Mouse (Mus musculus) T-helper 1 cell (primary cell): ENCODE measurements around the gene Cyp2d22.

Experiments
- in situ Hi-C: fragments of 300-600 bp; cut with MboI, MseI; formaldehyde crosslinking; loops from one replicate; pipeline ENCODE4 v1.15.1; 2025; ENCODE audit warnings: high pct_unique_total_duplicates

The Cyp2d22 gene

GRCm38 (mm10) chr15:82347303-82347676 is 32.8 kb downstream of the Cyp2d22 start:
- in situ Hi-C loops: no loop called here

GRCm38 (mm10) chr15:82346580-82347302 is 33.3 kb downstream of the Cyp2d22 start:
- in situ Hi-C loops: no loop called here

GRCm38 (mm10) chr15:82345820-82346470 is 34.1 kb downstream of the Cyp2d22 start:
- in situ Hi-C loops: no loop called here

DNA sequence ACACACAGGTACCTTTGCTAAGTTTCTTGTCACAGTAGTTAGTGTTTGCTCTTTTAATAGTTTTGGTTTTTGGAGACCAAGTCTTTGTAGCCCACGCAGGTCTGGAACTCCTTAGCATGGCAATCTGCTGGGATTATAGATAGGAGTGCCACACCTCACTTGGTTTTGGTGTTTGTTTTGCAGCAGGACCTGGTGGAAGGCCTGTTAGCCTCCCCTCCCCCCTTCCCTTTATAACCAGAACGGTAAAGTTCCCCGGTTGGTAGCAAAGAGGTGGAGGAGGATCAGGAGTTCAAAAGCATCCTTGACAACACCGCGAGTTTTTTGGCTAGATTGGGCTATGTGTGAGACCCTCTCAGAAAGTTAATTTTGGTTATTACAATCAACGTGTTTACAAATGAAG is 35.1 kb downstream of the Cyp2d22 start:
- in situ Hi-C loops: no loop called here

DNA sequence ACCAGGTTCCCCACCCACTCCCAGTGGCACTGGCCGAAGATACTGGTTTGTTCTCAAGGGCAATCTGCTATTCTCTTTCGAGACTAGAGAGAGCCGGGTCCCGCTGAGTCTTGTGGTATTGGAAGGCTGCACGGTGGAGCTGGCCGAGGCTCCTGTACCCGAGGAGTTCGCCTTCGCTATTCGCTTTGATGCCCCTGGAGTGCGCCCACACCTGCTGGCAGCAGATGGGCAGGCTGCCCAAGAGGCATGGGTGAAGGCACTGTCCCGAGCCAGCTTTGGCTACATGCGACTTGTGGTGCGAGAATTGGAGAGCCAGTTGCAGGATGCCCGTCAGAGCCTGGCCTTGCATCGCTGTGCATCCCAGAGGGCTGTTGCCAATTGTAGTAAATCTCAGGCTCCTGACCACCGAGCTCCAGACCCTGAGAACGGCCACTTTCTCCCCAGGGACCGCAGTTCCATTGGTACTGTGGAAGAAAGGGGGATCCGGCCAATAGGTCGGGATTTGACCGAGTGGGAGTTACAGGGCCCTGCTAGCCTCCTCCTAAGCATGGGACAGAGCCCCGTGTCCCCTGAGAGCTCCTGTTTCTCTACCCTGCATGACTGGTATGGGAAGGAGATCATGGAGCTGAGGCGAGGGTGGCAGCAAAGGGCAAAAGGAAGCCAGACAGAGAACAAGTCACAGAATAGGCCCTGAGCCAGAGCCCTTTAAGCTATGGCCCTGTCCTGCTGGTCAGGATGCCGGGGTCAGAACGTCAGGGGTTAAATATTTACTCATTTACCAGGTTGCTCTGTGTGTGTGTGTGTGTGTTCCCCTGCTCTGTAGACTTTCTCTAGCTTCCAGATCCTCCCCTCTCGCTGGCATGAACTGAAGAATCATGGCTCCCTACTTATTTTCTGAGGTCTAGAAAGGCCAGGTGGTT is 36.4 kb downstream of the Cyp2d22 start:
- in situ Hi-C loops: no loop called here

DNA sequence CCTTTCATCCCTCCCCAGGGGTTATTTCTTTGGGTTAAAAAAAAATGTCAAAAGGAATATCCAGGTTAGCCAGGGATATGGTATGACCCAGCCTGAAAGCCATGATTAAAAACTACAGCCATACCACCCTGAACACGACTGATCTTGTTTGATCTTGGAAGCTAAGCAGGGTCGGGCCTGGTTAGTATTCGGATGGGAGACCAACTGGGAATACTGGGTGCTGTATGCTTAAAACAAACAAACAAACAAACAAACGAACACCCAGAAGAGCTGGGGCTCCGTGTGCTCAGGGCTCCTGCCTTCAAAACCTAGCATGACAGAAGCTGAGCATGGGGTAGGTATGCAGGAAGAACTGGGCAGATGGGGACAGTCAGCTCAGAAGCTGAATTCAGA is 37.5 kb downstream of the Cyp2d22 start:
- in situ Hi-C loops: no loop called here

DNA sequence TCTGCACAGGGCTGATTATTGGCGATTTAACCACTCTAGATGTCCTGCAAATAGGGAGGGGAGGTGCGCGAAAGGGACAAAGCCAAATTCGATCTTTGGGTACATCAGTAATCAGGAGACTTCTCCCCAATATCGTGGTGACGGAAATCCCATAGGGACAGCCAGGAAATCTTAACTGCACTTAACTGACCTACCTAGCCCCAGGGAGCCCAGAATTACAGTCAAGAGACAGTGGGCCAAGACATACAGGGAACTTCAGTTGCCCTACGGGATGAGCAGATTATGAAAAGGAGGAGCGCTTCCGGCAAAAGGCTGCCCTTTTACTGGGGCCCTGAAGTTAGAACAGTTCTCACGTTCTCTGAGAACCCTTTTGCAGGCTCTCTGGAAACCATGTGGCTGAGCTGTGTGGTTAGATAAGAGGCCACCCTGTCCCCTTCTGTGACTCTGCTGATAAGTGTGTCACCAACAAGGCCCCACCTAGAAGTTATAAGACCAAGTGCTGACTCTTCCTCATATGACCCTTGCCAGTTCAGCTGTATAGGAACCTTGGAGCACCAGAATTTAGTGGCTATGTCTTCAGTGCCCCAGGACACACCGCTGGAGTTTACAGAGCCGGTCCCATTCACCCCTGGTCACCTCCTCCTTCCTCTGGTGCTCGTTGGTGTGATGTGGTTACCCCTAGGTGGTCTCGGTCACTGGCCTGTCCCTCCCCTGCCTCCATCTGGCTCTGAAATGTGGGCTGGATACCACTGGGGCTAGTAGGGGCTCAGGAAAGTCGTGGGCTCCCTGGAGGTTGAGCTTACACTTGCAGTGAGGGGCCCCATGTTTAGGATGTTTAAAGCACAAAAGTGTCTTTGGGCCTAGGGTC is 38.2 kb downstream of the Cyp2d22 start:
- in situ Hi-C loops: no loop called here

DNA sequence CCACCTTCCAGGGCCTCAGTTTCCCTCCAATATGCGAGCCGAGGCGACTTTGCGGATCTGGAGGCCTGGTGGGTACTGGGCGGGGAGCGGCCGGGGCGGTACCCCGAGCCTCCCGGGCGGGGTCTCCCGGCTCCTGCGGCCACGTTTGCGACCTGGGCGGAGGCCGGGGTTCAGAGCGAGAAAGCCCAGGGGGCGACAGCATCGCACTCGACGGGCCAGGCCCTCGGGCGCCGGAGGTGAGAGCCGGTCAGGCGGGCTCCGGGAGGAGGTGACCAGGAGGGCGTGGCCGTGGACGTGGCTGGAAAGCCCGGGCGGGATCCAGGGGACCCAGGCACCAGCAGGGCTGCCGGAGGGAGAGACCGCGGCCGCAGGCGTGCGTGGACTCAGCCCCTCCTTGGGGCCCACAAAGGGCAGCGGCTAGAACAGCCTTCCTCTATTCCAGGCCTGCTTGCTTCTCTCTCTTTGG is 39.0 kb downstream of the Cyp2d22 start:
- in situ Hi-C loops: no loop called here

DNA sequence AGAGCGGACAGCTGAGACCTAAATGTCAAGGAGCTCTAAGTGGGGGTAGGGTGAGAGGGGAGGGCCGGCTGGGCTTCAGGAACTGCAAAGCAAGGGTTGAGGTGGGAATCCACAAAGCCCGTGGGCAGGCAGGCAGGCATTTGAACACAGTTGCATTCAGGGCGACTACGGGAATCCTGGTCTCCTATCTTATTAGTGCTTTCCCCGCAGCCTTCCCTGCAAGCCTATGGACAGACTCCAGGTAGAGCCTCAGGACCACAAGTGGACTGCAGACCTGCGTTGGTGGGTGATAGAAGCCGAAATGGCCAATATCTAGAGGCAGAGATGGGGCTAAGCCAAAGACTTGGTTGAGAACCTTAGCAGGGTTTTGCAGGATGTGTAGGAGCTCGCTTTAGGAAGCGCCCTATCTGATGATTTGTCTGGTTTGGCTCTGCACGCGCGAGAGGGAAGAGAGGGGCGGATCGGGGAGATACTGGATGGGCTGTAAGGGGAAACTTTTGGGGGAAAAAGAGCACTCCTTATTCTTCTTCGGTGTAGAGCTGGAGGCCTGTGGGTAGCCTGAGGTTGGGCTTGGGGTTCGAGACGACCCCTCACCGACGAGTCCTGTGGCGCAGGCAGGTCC is 39.5 kb downstream of the Cyp2d22 start:
- in situ Hi-C loops: no loop called here

GRCm38 (mm10) chr15:82339634-82340254 is 40.3 kb downstream of the Cyp2d22 start:
- in situ Hi-C loops: no loop called here

DNA sequence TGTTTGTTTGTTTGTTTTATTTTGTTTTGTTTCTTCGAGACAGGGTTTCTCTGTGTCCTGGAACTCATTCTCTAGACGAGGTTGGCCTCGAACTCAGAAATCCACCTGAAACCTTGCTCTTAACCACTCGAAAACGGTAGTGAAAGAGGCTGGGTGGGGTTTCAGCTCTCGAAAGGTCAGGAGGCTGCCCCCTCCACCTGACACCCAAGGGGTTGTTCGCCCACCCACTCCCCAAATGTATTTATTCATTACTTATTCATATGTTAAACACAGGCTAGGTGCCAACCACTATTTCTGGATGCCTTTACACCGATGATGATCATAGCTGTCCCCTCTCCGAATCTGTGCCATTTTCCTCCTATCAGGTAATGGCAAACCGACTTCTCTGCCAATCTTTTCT is 40.9 kb downstream of the Cyp2d22 start:
- in situ Hi-C loops: no loop called here

DNA sequence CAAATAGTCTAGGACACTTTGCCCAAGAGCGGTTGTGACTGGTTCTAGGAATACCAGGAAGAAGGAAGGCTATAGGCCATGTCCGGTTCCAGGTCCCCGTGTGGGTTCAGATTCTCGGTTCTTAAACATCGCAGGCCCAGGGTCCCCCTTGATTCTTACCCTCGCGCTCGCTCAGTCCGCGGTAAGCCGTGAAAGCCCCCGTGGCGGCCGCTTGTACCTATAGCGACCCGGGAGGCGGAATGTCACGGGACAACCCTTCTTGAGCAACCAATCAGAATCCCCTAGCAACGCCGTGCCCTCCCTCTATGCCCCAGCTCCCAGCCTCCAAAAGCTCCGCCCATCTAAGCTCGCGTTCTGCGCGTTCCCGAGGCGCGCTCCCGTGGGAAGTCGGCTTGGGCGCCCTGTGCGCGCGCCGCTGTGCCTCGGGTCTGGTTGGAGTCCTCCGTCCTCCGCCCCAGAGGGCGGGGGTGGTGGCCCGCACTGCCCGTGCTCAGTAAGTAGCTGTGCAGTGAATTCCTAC is 41.4 kb downstream of the Cyp2d22 start, which contains the start of the genes Naga, Pheta2 and Smdt1:
Gene Naga (minus strand): TSS at position 333 of the 520 bp plus-strand sequence.
Gene Pheta2 (plus strand): TSS at position 350 of the 520 bp plus-strand sequence.
Gene Smdt1 (plus strand): TSS at position 367 of the 520 bp plus-strand sequence.
- in situ Hi-C loops: no loop called here

- in situ Hi-C loops: no loop called here
Measured at GRCm38 (mm10) chr15:82337875-82338274, 42.2 kb downstream of the Cyp2d22 start.

GRCm38 (mm10) chr15:82336629-82337028 is 43.4 kb downstream of the Cyp2d22 start:
- in situ Hi-C loops: no loop called here

- in situ Hi-C loops: no loop called here
Measured at GRCm38 (mm10) chr15:82335194-82335593, 44.9 kb downstream of the Cyp2d22 start.

GRCm38 (mm10) chr15:82325382-82325781 is 54.7 kb downstream of the Cyp2d22 start:
- in situ Hi-C loops: loop anchor here (10.0 kb wide), 1 partner anchor 681 kb away; no protein-coding TSS in a partner anchor

DNA sequence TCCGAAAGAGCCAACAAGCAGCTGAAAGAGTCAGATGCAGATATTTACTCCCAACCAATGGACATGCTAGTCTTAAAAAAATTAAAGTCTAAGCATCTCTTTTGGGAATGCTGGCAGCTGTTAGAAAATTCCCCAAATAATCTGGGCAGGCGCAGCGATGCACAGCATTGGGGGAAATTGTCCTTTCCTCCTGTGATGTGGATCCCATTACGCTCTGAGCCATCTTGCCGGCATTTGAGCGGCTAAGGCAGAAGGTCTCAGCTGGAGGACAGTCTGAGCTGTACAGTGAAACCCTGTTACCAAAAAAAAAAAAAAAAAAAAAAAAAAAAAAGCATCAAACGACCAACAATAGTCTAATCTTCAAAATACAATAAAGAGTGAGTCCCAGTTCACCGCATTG is 57.9 kb downstream of the Cyp2d22 start:
- in situ Hi-C loops: loop anchor here (10.0 kb wide), 1 partner anchor 677 kb away; no protein-coding TSS in a partner anchor
